Mouse (Mus musculus): ENCODE data around the gene Pigo. TPM values are rescaled to one million over a fixed set of nuclear protein-coding genes. Genes with fewer than 3 reads are reported as not detected.

The Pigo gene
- polyA plus RNA-seq, 1 experiment: 8.0 TPM

DNA sequence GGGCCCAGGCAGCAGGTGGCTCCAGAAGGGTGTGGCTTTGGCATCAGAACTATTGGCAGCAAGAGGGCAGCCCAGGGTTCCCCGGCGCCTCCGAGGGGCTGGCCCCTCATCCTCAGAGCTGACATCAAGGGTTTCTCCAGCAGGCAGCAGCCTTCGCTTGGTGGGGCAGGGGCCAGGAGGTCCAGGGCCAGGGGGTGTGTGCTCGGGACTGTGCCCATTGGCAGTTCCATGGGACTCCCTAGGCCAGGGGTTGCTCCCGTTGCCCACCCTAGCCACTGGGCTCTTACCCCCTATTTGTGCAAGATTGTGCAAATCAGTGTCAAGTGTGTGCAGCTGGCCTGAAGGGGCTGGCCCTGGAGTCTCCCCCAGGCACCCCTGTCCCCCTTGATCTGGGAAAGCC, 10.2 kb upstream of the Pigo start:
- Histone ChIP-seq H3K4me3 (no peak overlapping the region), H3ac (ENCODE audit: control insufficient read depth, insufficient read length) (no peak overlapping the region), H3K79me2 (ENCODE audit: control insufficient read depth, insufficient read depth) (peaks cover 9% of the 10 kb centered on the region), H3K36me3 (ENCODE audit: control insufficient read depth, insufficient read depth) (peaks cover 16% of the 10 kb centered on the region), H3K27me3 (ENCODE audit: control insufficient read depth, insufficient read depth, insufficient read length) (no peaks in the 10 kb centered on the region), H3K4me2 (ENCODE audit: low read depth) (no peak overlapping the region)
- no peak for TF ChIP-seq SRF (IDR thresholded peaks at IDR 0.05; ENCODE audit: control insufficient read depth, insufficient read length, low read depth)
- no peak for TF ChIP-seq REST (IDR thresholded peaks at IDR 0.05; ENCODE audit: insufficient read depth, insufficient read length)

DNA sequence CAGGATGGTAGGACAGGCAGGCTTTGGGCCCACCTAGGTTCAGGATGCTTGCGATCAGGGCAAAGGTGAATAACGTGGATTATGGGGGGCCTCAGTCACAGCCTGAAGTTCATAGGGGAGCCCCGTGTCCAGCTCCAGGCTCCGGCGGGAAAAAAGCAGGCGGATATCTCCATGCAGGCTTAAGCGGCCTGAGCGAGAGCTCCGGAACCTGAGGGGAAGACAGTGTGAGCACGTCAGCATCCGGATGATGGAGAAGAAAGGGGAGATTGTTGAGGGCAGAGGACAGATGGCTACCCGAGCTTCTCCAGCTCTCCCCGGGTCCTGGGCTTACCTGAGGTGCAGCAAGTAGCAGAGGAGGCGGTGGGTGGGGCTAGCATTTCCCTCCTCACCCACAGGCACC, 7.9 kb upstream of the Pigo start:
- peaks cover 16% of the 10 kb centered on the region for H3K36me3 ChIP-seq (ENCODE audit: control insufficient read depth, insufficient read depth)
- TF ChIP-seq TCF3 (IDR thresholded peaks at IDR 0.05; ENCODE audit: insufficient read length, low read depth) (no peak), E2F4 (IDR thresholded peaks at IDR 0.05; ENCODE audit: insufficient read depth) (no peak), USF1 (IDR thresholded peaks at IDR 0.05; ENCODE audit: low read depth) (no peak), POLR2A (IDR thresholded peaks at IDR 0.05; ENCODE audit: insufficient read length, low read depth) (no peak), CEBPB (IDR thresholded peaks at IDR 0.05; ENCODE audit: insufficient read depth, poor library complexity, severe bottlenecking) (no peak), MAX (IDR thresholded peaks at IDR 0.05; ENCODE audit: low read depth) (no peak), REST (IDR thresholded peaks at IDR 0.05; ENCODE audit: insufficient read depth, insufficient read length) (no peak), TCF12 (IDR thresholded peaks at IDR 0.05; ENCODE audit: insufficient read depth, poor library complexity, severe bottlenecking) (no peak), MYOD1 (IDR thresholded peaks at IDR 0.05; ENCODE audit: control insufficient read depth in 1 of 3, insufficient read length in 2 of 3, low read depth in 2 of 3) (no peak), SRF (IDR thresholded peaks at IDR 0.05; ENCODE audit: control insufficient read depth, insufficient read length, low read depth) (no peak), POLR2AphosphoS2 (IDR thresholded peaks at IDR 0.05; ENCODE audit: insufficient read length, low read depth) (no peak), MYOG (IDR thresholded peaks at IDR 0.05; ENCODE audit: control insufficient read depth in 1 of 3, insufficient read depth in 1 of 3, insufficient read length in 2 of 3, low read depth in 2 of 3) (no peak)
- peaks cover 16% of the 10 kb centered on the region for H3K79me2 ChIP-seq (ENCODE audit: control insufficient read depth, insufficient read depth)
- H3K4me2 ChIP-seq (ENCODE audit: low read depth): no peak overlapping the region
- no peaks in the 10 kb centered on the region for H3K27me3 ChIP-seq (ENCODE audit: control insufficient read depth, insufficient read depth, insufficient read length)
- H3ac ChIP-seq (ENCODE audit: control insufficient read depth, insufficient read length): no peak overlapping the region
- no peak overlapping the region for H3K4me3 ChIP-seq

DNA sequence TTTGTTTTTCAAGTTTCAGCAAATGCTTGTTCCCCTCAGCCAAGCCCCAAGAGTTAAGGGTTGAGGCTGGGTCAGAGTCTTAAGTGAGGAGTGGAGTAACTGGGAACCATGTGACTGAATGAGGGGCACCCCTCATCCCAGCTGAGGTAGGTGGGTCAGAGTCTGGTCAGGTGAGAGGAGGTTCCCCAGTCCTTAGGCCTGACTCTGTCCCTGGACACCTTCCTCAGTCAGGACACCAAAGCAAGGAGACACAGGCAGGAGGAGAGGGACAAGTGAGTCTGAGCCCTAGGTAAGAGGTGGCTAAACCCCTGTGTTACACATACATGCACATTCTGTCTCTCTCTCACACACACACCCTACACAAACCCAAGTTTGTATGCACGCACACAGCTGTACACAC, 6.9 kb upstream of the Pigo start:
- Histone ChIP-seq H3K27me3 (ENCODE audit: control insufficient read depth, insufficient read depth, insufficient read length) (no peaks in the 10 kb centered on the region), H3K79me2 (ENCODE audit: control insufficient read depth, insufficient read depth) (peaks cover 16% of the 10 kb centered on the region), H3K4me3 (no peak overlapping the region), H3K36me3 (ENCODE audit: control insufficient read depth, insufficient read depth) (peaks cover 16% of the 10 kb centered on the region), H3K4me2 (ENCODE audit: low read depth) (no peak overlapping the region), H3ac (ENCODE audit: control insufficient read depth, insufficient read length) (no peak overlapping the region)
- TF ChIP-seq CEBPB (IDR thresholded peaks at IDR 0.05; ENCODE audit: insufficient read depth, poor library complexity, severe bottlenecking) (no peak), E2F4 (IDR thresholded peaks at IDR 0.05; ENCODE audit: insufficient read depth) (no peak), TCF3 (IDR thresholded peaks at IDR 0.05; ENCODE audit: insufficient read length, low read depth) (no peak), SRF (IDR thresholded peaks at IDR 0.05; ENCODE audit: control insufficient read depth, insufficient read length, low read depth) (no peak), POLR2A (IDR thresholded peaks at IDR 0.05; ENCODE audit: insufficient read length, low read depth) (no peak), TCF12 (IDR thresholded peaks at IDR 0.05; ENCODE audit: insufficient read depth, poor library complexity, severe bottlenecking) (no peak), REST (IDR thresholded peaks at IDR 0.05; ENCODE audit: insufficient read depth, insufficient read length) (no peak), USF1 (IDR thresholded peaks at IDR 0.05; ENCODE audit: low read depth) (no peak), MYOG (IDR thresholded peaks at IDR 0.05; ENCODE audit: control insufficient read depth in 1 of 3, insufficient read depth in 1 of 3, insufficient read length in 2 of 3, low read depth in 2 of 3) (no peak), MAX (IDR thresholded peaks at IDR 0.05; ENCODE audit: low read depth) (no peak), POLR2AphosphoS2 (IDR thresholded peaks at IDR 0.05; ENCODE audit: insufficient read length, low read depth) (no peak), MYOD1 (IDR thresholded peaks at IDR 0.05; ENCODE audit: control insufficient read depth in 1 of 3, insufficient read length in 2 of 3, low read depth in 2 of 3) (no peak)

DNA sequence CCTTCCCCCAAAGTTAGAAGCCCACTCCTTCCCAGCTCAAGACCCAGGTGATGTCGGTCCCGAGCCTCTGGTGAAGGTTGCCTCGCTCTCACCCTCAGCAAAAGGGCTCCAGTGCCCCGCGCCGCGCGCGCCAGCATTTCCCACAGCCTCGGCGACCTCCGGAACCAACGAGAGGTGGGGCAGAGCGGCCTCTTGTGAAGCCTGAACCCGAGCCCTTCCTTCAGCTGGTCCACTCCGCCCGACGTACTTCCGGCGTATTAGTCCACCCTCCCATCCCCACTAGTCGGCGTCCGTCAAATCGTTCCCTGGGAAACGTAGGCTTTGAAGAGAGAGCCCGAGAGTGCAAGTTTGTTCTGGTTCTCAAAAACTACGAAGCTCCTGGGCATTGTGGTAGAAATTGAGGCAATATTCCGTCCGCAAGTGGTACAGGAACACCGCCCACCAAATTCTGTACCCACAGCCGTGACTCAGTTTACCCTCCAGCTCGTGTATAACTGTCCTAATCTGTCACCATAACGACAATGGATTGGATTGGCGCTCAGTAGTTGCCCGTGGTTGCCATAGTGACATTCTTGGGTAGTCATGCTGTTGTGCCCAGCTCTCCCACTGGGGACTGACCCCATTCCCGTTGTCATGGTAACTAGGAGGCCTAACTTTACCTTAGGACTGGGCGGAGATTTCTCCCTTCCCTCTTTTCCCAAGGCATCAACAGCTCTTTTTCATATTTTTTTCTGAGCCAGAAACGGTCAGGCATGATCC, 5.8 kb upstream of the Pigo start, which contains the start of gene Stoml2:
Gene Stoml2 (minus strand): TSS at position 474 of the 759 bp plus-strand sequence.
- Histone ChIP-seq H3K36me3 (ENCODE audit: control insufficient read depth, insufficient read depth) (peaks cover 16% of the 10 kb centered on the region), H3K4me2 (ENCODE audit: low read depth) (peak within 1 kb of the TSS; percentile 90), H3K27me3 (ENCODE audit: control insufficient read depth, insufficient read depth, insufficient read length) (no peaks in the 10 kb centered on the region), H3ac (ENCODE audit: control insufficient read depth, insufficient read length) (peak within 1 kb of the TSS; percentile 70), H3K79me2 (ENCODE audit: control insufficient read depth, insufficient read depth) (peaks cover 9% of the 10 kb centered on the region), H3K4me3 (peak within 1 kb of the TSS; percentile 67)
- TF ChIP-seq TCF3 (IDR thresholded peaks at IDR 0.05; ENCODE audit: insufficient read length, low read depth) (no peak), MYOG (IDR thresholded peaks at IDR 0.05; ENCODE audit: control insufficient read depth in 1 of 3, insufficient read depth in 1 of 3, insufficient read length in 2 of 3, low read depth in 2 of 3) (peak in 2 of 3 experiments; percentile 32 to 49), POLR2AphosphoS2 (IDR thresholded peaks at IDR 0.05; ENCODE audit: insufficient read length, low read depth) (peak; percentile 78), REST (IDR thresholded peaks at IDR 0.05; ENCODE audit: insufficient read depth, insufficient read length) (no peak), MYOD1 (IDR thresholded peaks at IDR 0.05; ENCODE audit: control insufficient read depth in 1 of 3, insufficient read length in 2 of 3, low read depth in 2 of 3) (peak in 1 of 3 experiments; percentile 47), E2F4 (IDR thresholded peaks at IDR 0.05; ENCODE audit: insufficient read depth) (peak; percentile 4), CEBPB (IDR thresholded peaks at IDR 0.05; ENCODE audit: insufficient read depth, poor library complexity, severe bottlenecking) (no peak), USF1 (IDR thresholded peaks at IDR 0.05; ENCODE audit: low read depth) (no peak), TCF12 (IDR thresholded peaks at IDR 0.05; ENCODE audit: insufficient read depth, poor library complexity, severe bottlenecking) (no peak), POLR2A (IDR thresholded peaks at IDR 0.05; ENCODE audit: insufficient read length, low read depth) (peak; percentile 73), MAX (IDR thresholded peaks at IDR 0.05; ENCODE audit: low read depth) (no peak), SRF (IDR thresholded peaks at IDR 0.05; ENCODE audit: control insufficient read depth, insufficient read length, low read depth) (no peak)
